Mouse (Mus musculus) forebrain, embryonic 13.5 days (tissue): ENCODE results near the gene Gm12394. TPM values are rescaled to one million over a fixed set of nuclear protein-coding genes. Genes with fewer than 3 reads are reported as not detected.
"Not testable (repeated sequence)": the region's sequence is repeated elsewhere in the genome, so short reads cannot be mapped to it uniquely, and the experiment has no call there.

Experiments
- ATAC-seq: fragments of 200-750 bp; cut with Nextera tagmentation; 2 replicates; pipeline ENCODE4 v1.8.0; 2017
- H3K27ac ChIP-seq: fragments of 300-500 bp; sonication (generic); 2 replicates; pipeline ENCODE4 v1.5.1; 2015; ENCODE audit warnings: inconsistent platforms, mild to moderate bottlenecking, moderate library complexity
- H3K27me3 ChIP-seq: fragments of 300-500 bp; sonication (generic); 2 replicates; pipeline ENCODE4 v1.6.1; 2015; ENCODE audit warnings: mild to moderate bottlenecking, inconsistent platforms
- H3K36me3 ChIP-seq: fragments of 300-500 bp; sonication (generic); 2 replicates; pipeline ENCODE4 v1.6.1; 2015; ENCODE audit warnings: mild to moderate bottlenecking, inconsistent platforms; ENCODE audit not compliant: poor library complexity, severe bottlenecking
- H3K4me1 ChIP-seq: fragments of 300-500 bp; sonication (generic); 2 replicates; pipeline ENCODE4 v1.6.1; 2015; ENCODE audit warnings: inconsistent platforms
- H3K4me2 ChIP-seq: fragments of 300-500 bp; sonication (generic); 2 replicates; pipeline ENCODE4 v1.6.1; 2015; ENCODE audit warnings: inconsistent platforms, mild to moderate bottlenecking, moderate library complexity
- H3K4me3 ChIP-seq: fragments of 300-500 bp; sonication (generic); 2 replicates; pipeline ENCODE4 v1.5.1; 2015; ENCODE audit warnings: mild to moderate bottlenecking, inconsistent platforms
- H3K9ac ChIP-seq: fragments of 300-500 bp; sonication (generic); 2 replicates; pipeline ENCODE4 v1.6.1; 2015; ENCODE audit warnings: mild to moderate bottlenecking, inconsistent platforms
- H3K9me3 ChIP-seq: fragments of 300-500 bp; sonication (generic); replicated peaks from 2 replicates; pipeline ENCODE4 v1.6.1; 2016; ENCODE audit warnings: inconsistent platforms
- WGBS: fragments of 180-500 bp; shearing (Covaris S2); methylation state at CpG from one replicate; pipeline ENCODE4 v1.1.7; 2015; 5-methylcytosine and 5-hydroxymethylcytosine counted together
- polyA plus RNA-seq: library from polyadenylated mRNA; unstranded; fragments of >200 nt; fragmentation: Nextera tagmentation; extraction: Ambion mirVana; gene quantifications from 2 replicates; pipeline ENCODE4 v1.2.1, GENCODE M21; 2015

The Gm12394 gene
- polyA plus RNA-seq, 1 experiment from 2014 or later = 0.48 TPM

- not testable (repeated sequence) for H3K4me1 ChIP-seq, H3K9me3 ChIP-seq, H3K27me3 ChIP-seq, H3K9ac ChIP-seq, ATAC-seq, H3K27ac ChIP-seq, H3K4me2 ChIP-seq, H3K36me3 ChIP-seq, H3K4me3 ChIP-seq
- WGBS = no CpG with 5 or more reads among the region's 5 CpGs
Observed at GRCm38 (mm10) chr4:42773893-42774292, 82.7 kb downstream of the Gm12394 start, which contains the start of gene Ccl21a. Gene Ccl21a, minus strand, starts transcription at chr4:42773993.

- H3K27me3 ChIP-seq, H3K4me3 ChIP-seq, H3K4me2 ChIP-seq, H3K36me3 ChIP-seq, H3K4me1 ChIP-seq, H3K9ac ChIP-seq, ATAC-seq, H3K9me3 ChIP-seq, H3K27ac ChIP-seq: not testable (repeated sequence)
- WGBS = no CpG with 5 or more reads among the region's 6 CpGs
Observed at GRCm38 (mm10) chr4:42756477-42756876, 100.1 kb downstream of the Gm12394 start, which contains the start of gene Ccl19. Gene Ccl19, minus strand, starts transcription at chr4:42756577.

GRCm38 (mm10) chr4:42735245-42735644 is 121.3 kb downstream of the Gm12394 start, which contains the start of gene 4930578G10Rik:
Gene 4930578G10Rik, plus strand, starts transcription at chr4:42735545.
- not testable (repeated sequence) for H3K4me3 ChIP-seq, H3K4me1 ChIP-seq, H3K36me3 ChIP-seq, H3K4me2 ChIP-seq, H3K27me3 ChIP-seq, H3K27ac ChIP-seq, ATAC-seq, H3K9me3 ChIP-seq, H3K9ac ChIP-seq
- no CpG with 5 or more reads among the region's 13 CpGs for WGBS

Other genes starting within 250 kb of the Gm12394 start
- gene Gm10591, start 244.6 kb downstream of the Gm12394 start, polyA plus RNA-seq = not detected in 2 replicates
- gene Gm2564, start 227.1 kb downstream of the Gm12394 start, polyA plus RNA-seq = not detected in 2 replicates
- gene Ccl27b, start 201.5 kb downstream of the Gm12394 start, polyA plus RNA-seq = not detected in 2 replicates
- not detected in 2 replicates for gene Il11ra2, start 194.9 kb downstream of the Gm12394 start, polyA plus RNA-seq
- gene 4930578G10Rik, start 121.2 kb downstream of the Gm12394 start, polyA plus RNA-seq = 0.84 and 1.4 TPM in 2 replicates
- gene Ccl19, start 100.2 kb downstream of the Gm12394 start, polyA plus RNA-seq = 0.27 and 0.34 TPM in 2 replicates
- gene Ccl21a, start 82.8 kb downstream of the Gm12394 start, polyA plus RNA-seq = 1.2 TPM in 1 of 2 replicates, not detected in the other
- 0.05 TPM in 1 of 2 replicates, not detected in the other for gene Fam205a1, start 2.9 kb downstream of the Gm12394 start, polyA plus RNA-seq
- gene Fam205c, start 17.5 kb upstream of the Gm12394 start, polyA plus RNA-seq = 1.0 and 1.1 TPM in 2 replicates
- gene Phf24, start 59.9 kb upstream of the Gm12394 start, polyA plus RNA-seq = 8.2 and 10.3 TPM in 2 replicates
- gene Dnajb5, start 93.0 kb upstream of the Gm12394 start, polyA plus RNA-seq = 34.6 and 46.7 TPM in 2 replicates
- 0.48 and 0.81 TPM in 2 replicates for gene 1700022I11Rik, start 112.8 kb upstream of the Gm12394 start, polyA plus RNA-seq
- gene Vcp, start 143.7 kb upstream of the Gm12394 start, polyA plus RNA-seq = 545 and 570 TPM in 2 replicates
- gene Fancg, start 153.7 kb upstream of the Gm12394 start, polyA plus RNA-seq = 22.9 and 23.5 TPM in 2 replicates
- gene Pigo, start 169.0 kb upstream of the Gm12394 start, polyA plus RNA-seq = 21.4 and 25.3 TPM in 2 replicates
- 305 and 335 TPM in 2 replicates for gene Stoml2, start 174.9 kb upstream of the Gm12394 start, polyA plus RNA-seq
- 33.8 and 42.3 TPM in 2 replicates for gene Fam214b, start 189.4 kb upstream of the Gm12394 start, polyA plus RNA-seq
- gene Unc13b, start 202.2 kb upstream of the Gm12394 start, polyA plus RNA-seq = 15.1 and 15.2 TPM in 2 replicates